Mouse (Mus musculus) bone marrow macrophage, adult 2 months (primary cell): ENCODE data around the gene Slc8b1. TPM values are rescaled to one million over a fixed set of nuclear protein-coding genes. Genes with fewer than 3 reads are reported as not detected.

Experiments used
- H3K27ac ChIP-seq: 2 replicates; pipeline ENCODE4 v1.5.1; 2012; ENCODE audit warnings: low read depth, low read length; ENCODE audit not compliant: insufficient read depth
- H3K4me1 ChIP-seq: 2 replicates; pipeline ENCODE4 v1.6.1; 2012; ENCODE audit warnings: low read length; ENCODE audit not compliant: control insufficient read depth, insufficient read depth
- H3K4me3 ChIP-seq: 2 replicates; pipeline ENCODE4 v1.5.1; 2012; ENCODE audit warnings: mild to moderate bottlenecking, low read length, moderate library complexity; ENCODE audit not compliant: insufficient read depth
- CTCF ChIP-seq: IDR thresholded peaks from 2 replicates; pipeline ENCODE4 v1.5.1; 2012; ENCODE audit warnings: low read depth, mild to moderate bottlenecking, low read length, moderate library complexity
- POLR2A ChIP-seq: IDR thresholded peaks from 2 replicates; pipeline ENCODE4 v1.6.1; 2012; ENCODE audit warnings: mild to moderate bottlenecking, low read depth, low read length, borderline replicate concordance
- polyA plus RNA-seq: library from polyadenylated mRNA; stranded (reverse); fragments of >200 nt; gene quantifications from 2 replicates; pipeline ENCODE4 v1.2.4, GENCODE M21; 2012; ENCODE audit not compliant: missing spikeins, insufficient read depth, insufficient read length

Gene Slc8b1
- polyA plus RNA-seq, 1 experiment, result 79.4 TPM

DNA sequence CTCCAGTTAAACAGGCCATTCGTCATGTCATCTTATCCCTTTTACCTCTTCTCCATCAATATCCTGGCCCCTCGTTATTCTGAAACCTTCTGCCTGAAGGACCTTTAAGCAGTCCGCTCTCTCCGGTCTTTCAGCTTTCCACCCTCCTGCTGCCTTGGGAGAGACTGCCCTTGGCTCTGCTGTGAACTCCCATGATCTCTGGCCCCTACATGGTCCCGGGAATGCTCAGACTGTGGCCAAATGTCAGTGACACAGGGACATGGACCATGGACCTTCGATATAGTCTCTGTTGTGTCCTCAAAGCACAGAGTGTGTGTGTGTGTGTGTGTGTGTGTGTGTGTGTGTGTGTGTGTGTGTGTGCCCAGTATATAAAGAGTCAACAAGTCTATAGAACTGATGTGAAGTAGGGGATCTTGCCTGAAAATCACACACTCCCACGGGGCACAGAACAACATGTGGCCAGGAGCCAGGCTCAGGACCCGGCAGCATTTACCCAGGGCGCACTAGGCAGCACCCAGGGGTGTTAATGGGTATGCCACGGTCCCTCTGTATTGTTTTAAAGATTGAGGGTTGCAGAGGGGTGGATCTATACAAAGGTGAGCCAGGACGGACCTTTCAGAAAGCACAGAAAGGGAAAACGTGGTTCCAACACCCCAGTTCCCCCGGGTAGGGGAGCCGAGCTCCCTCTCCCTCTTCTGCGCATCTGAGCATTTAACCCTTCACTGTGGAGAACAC lies 54.4 kb downstream of the Slc8b1 start:
- Histone ChIP-seq H3K27ac (no peak overlapping the region), H3K4me1 (peaks cover 56% of the 10 kb centered on the region), H3K4me3 (no peak overlapping the region)
- TF ChIP-seq CTCF (no peak), POLR2A (no peak)

DNA sequence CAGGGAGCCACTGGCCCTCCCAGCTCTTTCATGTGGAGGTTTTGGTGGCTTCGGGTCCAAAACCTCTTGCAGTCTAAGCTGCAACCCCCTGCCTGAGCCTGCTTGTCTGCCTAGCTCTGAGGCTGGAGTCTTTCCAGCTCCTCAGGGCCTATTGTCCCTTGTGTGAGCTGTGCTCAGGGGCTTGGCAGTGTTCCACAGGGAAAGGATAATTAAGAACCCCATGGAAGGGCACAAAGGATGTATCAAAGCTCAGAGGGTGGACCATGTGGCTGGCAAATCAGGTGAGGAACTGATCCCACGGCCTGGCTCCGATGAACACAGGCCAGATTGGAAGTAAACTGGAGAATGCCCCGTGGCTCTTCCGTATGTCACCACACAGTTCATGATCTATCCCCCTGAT lies 55.1 kb downstream of the Slc8b1 start:
- H3K4me3 ChIP-seq, result no peak overlapping the region
- TF ChIP-seq CTCF (no peak), POLR2A (no peak)
- H3K4me1 ChIP-seq, result peaks cover 64% of the 10 kb centered on the region
- no peak overlapping the region for H3K27ac ChIP-seq

DNA sequence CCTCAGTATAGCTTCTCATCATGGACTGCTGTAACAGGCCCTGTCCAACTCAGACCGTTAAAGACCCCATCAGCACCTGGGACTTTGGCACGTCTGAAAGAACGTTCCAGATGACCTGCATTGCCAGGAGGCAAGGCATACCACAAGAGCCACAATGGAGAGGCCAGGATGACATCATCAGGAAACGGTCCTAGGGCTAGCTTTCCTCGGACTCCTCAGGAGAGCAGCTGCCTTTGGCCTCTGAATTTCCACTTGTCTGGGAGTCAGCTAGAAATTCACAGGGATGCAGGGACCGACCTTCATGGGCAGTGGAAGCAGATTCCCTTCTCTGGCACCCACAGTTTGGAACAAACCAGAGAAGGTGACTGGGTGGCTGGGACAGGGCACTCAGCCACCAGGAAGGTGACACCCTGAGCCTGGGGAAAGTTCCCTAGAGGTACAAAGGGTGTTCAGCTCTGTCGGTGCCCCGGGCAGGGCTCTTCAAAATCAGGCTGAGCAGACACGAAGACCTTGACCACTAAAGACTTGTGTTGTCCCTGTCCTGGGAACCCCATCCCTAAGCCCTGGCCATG lies 55.8 kb downstream of the Slc8b1 start:
- H3K27ac ChIP-seq, result no peak overlapping the region
- peaks cover 69% of the 10 kb centered on the region for H3K4me1 ChIP-seq
- TF ChIP-seq POLR2A (no peak), CTCF (no peak)

DNA sequence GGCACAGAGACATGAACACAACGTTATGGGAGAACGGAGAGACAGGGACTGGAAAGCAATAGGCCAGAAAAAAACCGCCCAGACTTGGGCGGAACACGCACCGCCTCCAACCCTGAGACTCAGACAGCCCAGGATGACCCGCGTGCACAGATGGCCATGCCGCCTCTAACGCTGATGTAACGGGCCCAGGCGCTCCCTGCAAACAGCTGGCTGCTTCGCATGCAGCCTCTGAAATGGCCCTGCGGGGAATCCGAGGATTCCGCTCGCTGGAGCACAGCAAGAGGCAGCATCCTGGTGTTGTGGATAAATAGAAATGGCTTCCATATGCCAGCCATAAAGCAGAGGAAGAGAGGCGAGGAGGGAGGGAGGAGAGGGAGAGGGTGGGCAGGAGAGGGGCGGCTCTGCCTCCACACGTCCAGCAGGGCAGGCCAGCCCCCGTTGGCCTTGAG lies 56.3 kb downstream of the Slc8b1 start:
- no peak overlapping the region for H3K4me3 ChIP-seq
- no peak overlapping the region for H3K27ac ChIP-seq
- TF ChIP-seq POLR2A (no peak), CTCF (no peak)
- peaks cover 68% of the 10 kb centered on the region for H3K4me1 ChIP-seq

More for the DNA sequence above, 55.8 kb downstream of the Slc8b1 start:
- no peak overlapping the region for H3K4me3 ChIP-seq

DNA sequence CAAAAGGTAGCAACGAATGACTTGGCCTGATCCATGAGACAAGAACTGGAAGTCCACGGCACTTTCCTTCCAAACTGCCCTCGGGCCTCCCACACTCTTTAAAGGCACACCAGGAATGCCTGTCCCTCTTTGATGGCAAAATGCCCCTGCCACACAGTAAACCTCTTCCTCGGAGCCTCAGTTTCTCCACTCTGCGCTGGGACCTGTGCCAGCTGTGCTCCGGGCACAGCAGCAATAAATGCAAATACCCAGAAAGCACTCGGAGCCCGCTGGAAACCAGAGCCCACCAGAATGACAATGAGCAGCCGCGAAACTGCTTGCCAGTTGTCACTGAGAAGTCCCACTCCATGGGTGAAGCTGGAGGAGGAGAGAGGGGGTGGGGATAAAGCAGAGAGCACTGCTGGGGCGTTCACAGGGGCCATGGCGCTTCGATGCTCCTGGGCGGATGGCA lies 56.8 kb downstream of the Slc8b1 start:
- peaks cover 70% of the 10 kb centered on the region for H3K4me1 ChIP-seq
- TF ChIP-seq CTCF (no peak), POLR2A (no peak)
- no peak overlapping the region for H3K27ac ChIP-seq
- H3K4me3 ChIP-seq, result no peak overlapping the region

DNA sequence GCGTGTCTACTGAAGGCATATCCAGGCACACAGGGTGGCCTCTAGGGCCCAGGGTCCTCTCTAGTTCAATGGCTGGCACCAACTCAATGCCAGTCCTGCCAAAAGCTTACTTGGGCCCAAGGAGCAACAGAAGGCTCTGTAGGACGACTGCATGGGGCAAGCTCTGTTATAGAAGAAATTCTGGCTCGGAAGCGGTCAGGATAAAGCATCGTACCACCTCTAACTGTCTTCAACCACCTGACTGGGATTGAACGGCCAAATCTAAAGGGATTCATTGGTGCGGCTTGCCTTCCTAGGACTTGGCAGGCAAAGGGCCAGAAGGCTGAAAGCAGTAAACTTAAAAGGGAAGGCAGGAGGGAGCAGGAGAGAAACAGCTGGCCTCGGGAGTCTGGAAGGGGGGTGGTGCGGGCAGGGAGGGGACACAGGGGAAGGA lies 57.4 kb downstream of the Slc8b1 start:
- H3K4me1 ChIP-seq, result peaks cover 68% of the 10 kb centered on the region
- no peak for TF ChIP-seq POLR2A
- TF ChIP-seq CTCF, result no peak
- H3K27ac ChIP-seq, result no peak overlapping the region
- H3K4me3 ChIP-seq, result no peak overlapping the region

DNA sequence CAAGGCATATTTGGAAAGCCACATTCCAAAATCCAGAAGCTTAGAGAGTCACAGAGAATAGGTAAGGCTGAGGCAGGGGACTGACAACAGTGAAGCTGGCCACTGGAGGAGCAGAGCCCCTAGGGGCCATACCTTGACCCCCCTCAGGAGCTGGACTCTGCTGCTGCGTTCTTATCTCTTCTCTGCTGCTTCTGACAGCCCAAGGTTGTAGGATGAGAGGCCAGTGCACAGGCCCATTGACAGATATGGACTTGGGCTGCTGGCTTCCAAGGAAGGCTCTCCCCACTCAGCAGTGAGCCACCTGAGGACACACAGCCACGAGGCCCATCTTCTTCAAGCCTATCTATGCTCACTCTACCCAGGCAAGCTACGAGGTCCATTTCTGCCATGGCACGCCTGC lies 58.0 kb downstream of the Slc8b1 start:
- peaks cover 64% of the 10 kb centered on the region for H3K4me1 ChIP-seq

DNA sequence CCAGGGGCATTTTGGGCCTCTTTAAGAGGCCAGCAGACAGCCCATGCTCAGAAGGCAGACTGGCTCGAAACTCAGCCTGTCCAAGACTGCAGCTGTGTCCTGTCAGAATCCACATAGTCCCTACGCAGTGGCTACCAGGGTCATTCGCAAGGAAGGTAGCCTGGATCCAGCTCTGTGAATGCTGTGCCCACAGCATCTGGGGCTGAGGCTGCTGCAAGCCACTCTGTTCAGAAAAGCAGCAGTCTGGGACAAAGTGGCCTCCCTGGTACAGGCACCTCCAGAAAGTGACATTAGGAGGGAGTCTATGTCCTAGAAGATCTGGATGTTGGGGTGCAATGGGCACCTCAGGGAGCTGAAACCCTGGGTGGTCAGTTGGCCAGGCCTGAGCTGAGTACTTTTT lies 58.8 kb downstream of the Slc8b1 start:
- Histone ChIP-seq H3K27ac (peak overlapping the region; percentile 89), H3K4me3 (no peak overlapping the region), H3K4me1 (peaks cover 70% of the 10 kb centered on the region)
- TF ChIP-seq POLR2A (no peak), CTCF (0 out of 2 replicates have a peak, but pooled peaks have one; percentile 5)

More for the DNA sequence above, 58.0 kb downstream of the Slc8b1 start:
- Histone ChIP-seq H3K4me3 (no peak overlapping the region), H3K27ac (no peak overlapping the region)
- TF ChIP-seq POLR2A, result no peak
- TF ChIP-seq CTCF, result no peak

DNA sequence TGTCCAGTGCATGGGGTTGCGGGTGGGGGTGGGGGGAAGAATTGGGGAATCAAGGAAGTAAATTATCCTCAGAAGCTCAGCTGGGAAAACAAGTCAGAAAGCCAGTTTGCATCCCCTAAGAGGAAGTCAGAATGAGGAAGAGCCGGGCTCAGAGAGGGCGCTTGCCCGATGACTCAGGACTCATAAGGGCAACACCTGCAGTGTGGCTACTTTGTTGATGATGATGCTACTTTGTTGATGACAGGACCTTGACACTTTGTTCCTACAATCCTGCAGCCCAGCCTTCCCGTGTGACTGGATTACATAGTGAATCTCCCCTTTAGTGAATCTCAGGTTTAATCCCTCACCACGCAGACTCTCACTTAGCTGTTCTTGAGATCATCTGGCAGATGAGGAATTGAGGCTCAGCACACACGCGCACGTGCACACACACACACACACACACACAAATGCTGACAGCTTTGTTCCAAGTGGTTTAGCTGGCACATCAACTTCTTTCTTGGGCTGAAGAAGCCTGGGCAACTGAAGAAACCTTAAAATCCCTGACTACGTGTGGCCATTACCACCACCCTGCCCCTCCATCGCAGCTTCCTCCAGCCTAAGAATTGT lies 59.4 kb downstream of the Slc8b1 start:
- H3K4me1 ChIP-seq, result peaks cover 71% of the 10 kb centered on the region
- H3K27ac ChIP-seq, result peak overlapping the region; percentile 89
- H3K4me3 ChIP-seq, result no peak overlapping the region
- TF ChIP-seq CTCF (no peak), POLR2A (no peak)

DNA sequence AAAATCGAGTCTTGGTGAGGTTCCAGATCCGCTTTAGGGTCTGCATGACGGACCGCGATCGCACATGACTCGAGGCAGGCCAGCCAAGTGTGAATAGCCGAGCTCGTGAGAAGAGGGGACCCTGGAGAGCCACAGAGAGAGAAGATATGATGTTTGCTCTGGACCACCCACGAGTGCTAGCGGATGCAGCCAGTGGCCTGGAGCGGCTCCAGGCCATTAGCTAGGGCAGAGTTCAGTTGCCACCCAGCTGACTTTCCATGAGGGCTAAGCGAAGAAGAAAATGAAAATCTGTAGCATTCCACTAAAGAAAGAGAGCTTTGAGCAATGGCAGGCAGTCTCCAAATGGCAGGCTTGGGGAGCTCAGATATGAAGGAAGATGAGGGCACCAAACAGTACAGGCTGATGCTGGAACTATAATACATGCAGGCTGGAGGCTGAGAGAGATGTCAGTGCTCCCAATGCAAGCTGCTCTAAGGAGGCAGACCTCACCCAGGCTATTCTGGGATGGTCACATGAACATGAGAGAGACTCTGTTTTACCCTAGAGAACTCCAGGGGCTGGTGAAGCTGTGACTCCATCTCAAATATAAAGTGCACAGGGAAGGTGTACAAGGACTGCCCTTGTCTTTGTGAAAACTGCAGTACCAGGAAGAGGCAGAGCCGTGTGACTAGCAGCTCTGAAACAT lies 60.2 kb downstream of the Slc8b1 start:
- TF ChIP-seq POLR2A, result no peak
- peaks cover 71% of the 10 kb centered on the region for H3K4me1 ChIP-seq
- no peak overlapping the region for H3K4me3 ChIP-seq
- peak overlapping the region; percentile 89 for H3K27ac ChIP-seq
